Mouse (Mus musculus): Measurements from ENCODE around the gene Hcfc1r1. TPM values are rescaled to one million over a fixed set of nuclear protein-coding genes. Genes with fewer than 3 reads are reported as not detected.

Gene Hcfc1r1
- polyA plus RNA-seq, 1 experiment from 2014 or later: 84.9 TPM

Other genes starting within 250 kb of the Hcfc1r1 start
- not detected in 2 replicates for gene Vmn2r117, start 193.9 kb upstream of the Hcfc1r1 start, polyA plus RNA-seq (2015; fragmentation: Nextera tagmentation; extraction: Ambion mirVana)
- 18.0 and 20.4 TPM in 2 replicates for gene Zfp213, start 109.4 kb upstream of the Hcfc1r1 start, polyA plus RNA-seq (2015; fragmentation: Nextera tagmentation; extraction: Ambion mirVana)
- 26.6 and 28.7 TPM in 2 replicates for gene Zfp13, start 74.1 kb upstream of the Hcfc1r1 start, polyA plus RNA-seq (2015; fragmentation: Nextera tagmentation; extraction: Ambion mirVana)
- gene Zscan10, start 72.7 kb upstream of the Hcfc1r1 start, polyA plus RNA-seq (2015; fragmentation: Nextera tagmentation; extraction: Ambion mirVana): not detected in 2 replicates
- gene Mmp25, start 28.3 kb upstream of the Hcfc1r1 start, polyA plus RNA-seq (2015; fragmentation: Nextera tagmentation; extraction: Ambion mirVana): 1.1 TPM in 2 replicates
- gene Bicdl2, start 13.1 kb upstream of the Hcfc1r1 start, polyA plus RNA-seq (2015; fragmentation: Nextera tagmentation; extraction: Ambion mirVana): 0.16 TPM in 1 of 2 replicates, not detected in the other
- 44.8 and 46.5 TPM in 2 replicates for gene Thoc6, start 286 bp downstream of the Hcfc1r1 start, polyA plus RNA-seq (2015; fragmentation: Nextera tagmentation; extraction: Ambion mirVana)
- gene Tnfrsf12a, start 3.9 kb downstream of the Hcfc1r1 start, polyA plus RNA-seq (2015; fragmentation: Nextera tagmentation; extraction: Ambion mirVana): 1.4 and 2.9 TPM in 2 replicates
- gene Cldn6, start 5.7 kb downstream of the Hcfc1r1 start, polyA plus RNA-seq (2015; fragmentation: Nextera tagmentation; extraction: Ambion mirVana): 0.15 and 0.17 TPM in 2 replicates
- 0.32 and 1.1 TPM in 2 replicates for gene Cldn9, start 10.4 kb downstream of the Hcfc1r1 start, polyA plus RNA-seq (2015; fragmentation: Nextera tagmentation; extraction: Ambion mirVana)
- gene 1520401A03Rik, start 49.2 kb downstream of the Hcfc1r1 start, polyA plus RNA-seq (2015; fragmentation: Nextera tagmentation; extraction: Ambion mirVana): 0.30 TPM in 1 of 2 replicates, not detected in the other
- 21.4 and 26.5 TPM in 2 replicates for gene Pkmyt1, start 52.7 kb downstream of the Hcfc1r1 start, polyA plus RNA-seq (2015; fragmentation: Nextera tagmentation; extraction: Ambion mirVana)
- 55.8 and 56.8 TPM in 2 replicates for gene Paqr4, start 67.3 kb downstream of the Hcfc1r1 start, polyA plus RNA-seq (2015; fragmentation: Nextera tagmentation; extraction: Ambion mirVana)
- 0.57 and 0.66 TPM in 2 replicates for gene Kremen2, start 72.2 kb downstream of the Hcfc1r1 start, polyA plus RNA-seq (2015; fragmentation: Nextera tagmentation; extraction: Ambion mirVana)
- 238 and 243 TPM in 2 replicates for gene Flywch1, start 98.0 kb downstream of the Hcfc1r1 start, polyA plus RNA-seq (2015; fragmentation: Nextera tagmentation; extraction: Ambion mirVana)
- 63.9 and 70.5 TPM in 2 replicates for gene Flywch2, start 112.5 kb downstream of the Hcfc1r1 start, polyA plus RNA-seq (2015; fragmentation: Nextera tagmentation; extraction: Ambion mirVana)
- 639 and 664 TPM in 2 replicates for gene Srrm2, start 116.9 kb downstream of the Hcfc1r1 start, polyA plus RNA-seq (2015; fragmentation: Nextera tagmentation; extraction: Ambion mirVana)
- 1,286 and 1,324 TPM in 2 replicates for gene Elob, start 155.5 kb downstream of the Hcfc1r1 start, polyA plus RNA-seq (2015; fragmentation: Nextera tagmentation; extraction: Ambion mirVana)
- gene Prss33, start 162.5 kb downstream of the Hcfc1r1 start, polyA plus RNA-seq (2015; fragmentation: Nextera tagmentation; extraction: Ambion mirVana): 0.30 and 0.36 TPM in 2 replicates
- not detected in 2 replicates for gene Prss32, start 170.3 kb downstream of the Hcfc1r1 start, polyA plus RNA-seq (2015; fragmentation: Nextera tagmentation; extraction: Ambion mirVana)
- 0.94 and 1.5 TPM in 2 replicates for gene Prss41, start 170.6 kb downstream of the Hcfc1r1 start, polyA plus RNA-seq (2015; fragmentation: Nextera tagmentation; extraction: Ambion mirVana)
- not detected in 2 replicates for gene Prss21, start 194.5 kb downstream of the Hcfc1r1 start, polyA plus RNA-seq (2015; fragmentation: Nextera tagmentation; extraction: Ambion mirVana)
- not detected in 2 replicates for gene Dcpp1, start 207.3 kb downstream of the Hcfc1r1 start, polyA plus RNA-seq (2015; fragmentation: Nextera tagmentation; extraction: Ambion mirVana)
- gene Dcpp2, start 207.3 kb downstream of the Hcfc1r1 start, polyA plus RNA-seq (2015; fragmentation: Nextera tagmentation; extraction: Ambion mirVana): not detected in 2 replicates
- gene Dcpp3, start 243.9 kb downstream of the Hcfc1r1 start, polyA plus RNA-seq (2015; fragmentation: Nextera tagmentation; extraction: Ambion mirVana): not detected in 2 replicates

All from midbrain, embryonic 13.5 days (tissue).